Mouse (Mus musculus) layer of hippocampus, postnatal 14 days (tissue): ENCODE measurements at regions not wholly inside any gene's neighbourhood (a gene's known extent, or its start where the extent isn't known, plus 50 kb on each side); places are given as distances from the start of the nearest gene placed in this dataset.
"Not testable (repeated sequence)": the region's sequence is repeated elsewhere in the genome, so short reads cannot be mapped to it uniquely, and the experiment has no call there.

ENCODE experiments used
- DNase-seq, 2 experiments: peaks; one replicate each; pipeline ENCODE4 v3.0.0; 2021 to 2022; ENCODE audit warnings: low spot score in 2 of 2, mixed read lengths in 1 of 2

DNA sequence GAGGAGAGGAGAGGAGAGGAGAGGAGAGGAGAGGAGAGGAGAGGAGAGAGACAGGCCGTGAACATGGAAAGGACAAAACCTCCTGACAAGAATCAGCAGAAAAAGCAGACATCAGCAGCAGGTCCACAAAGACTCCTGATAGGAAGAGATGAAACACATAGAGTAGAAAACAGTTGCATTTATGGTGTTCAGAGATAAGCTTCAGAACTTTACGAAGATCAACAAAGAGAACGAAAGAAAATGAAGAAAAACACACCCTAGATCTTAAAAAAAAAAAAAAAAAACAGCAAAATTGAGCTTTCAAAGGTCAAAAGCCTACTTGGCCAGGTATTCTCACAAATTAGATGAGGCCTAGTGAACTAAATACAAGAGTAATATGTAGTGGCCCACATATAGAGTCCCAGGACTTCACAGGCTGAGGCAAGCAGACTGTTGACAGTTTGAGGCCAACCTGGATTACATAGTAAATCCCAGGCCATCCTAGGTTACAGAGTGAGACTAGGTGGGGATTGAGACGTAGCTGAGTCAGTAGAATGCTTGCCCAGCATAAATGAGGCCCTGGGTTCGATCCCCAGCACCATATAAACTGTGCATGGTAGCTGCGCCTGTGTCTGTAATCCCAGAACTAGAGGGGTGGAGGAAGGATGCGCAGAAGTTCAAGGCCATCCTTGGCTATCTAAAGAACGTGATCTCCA, 111.6 kb upstream of the Klf3 start:
- DNase-seq: no peak

DNA sequence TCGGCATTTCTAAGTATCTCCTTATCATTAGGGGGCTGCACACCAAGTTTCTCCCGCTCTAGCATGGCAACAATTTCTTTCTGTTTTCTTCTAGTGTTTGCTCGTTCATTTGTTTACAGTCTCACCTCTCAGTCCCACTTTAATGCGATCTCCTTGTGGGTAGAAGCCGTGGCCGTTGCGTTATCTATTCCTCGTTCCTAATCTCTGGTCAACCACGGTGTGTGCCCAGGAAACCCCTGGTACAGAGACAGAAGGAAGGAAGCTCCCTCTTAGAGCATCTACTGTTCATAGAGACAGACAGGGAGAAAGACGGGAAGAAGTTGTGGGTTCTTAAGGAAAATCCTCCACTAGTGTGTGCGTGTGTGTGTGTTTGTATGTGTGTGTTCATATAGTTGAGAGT, 110.9 kb upstream of the Klf3 start:
- no peak for DNase-seq

DNA sequence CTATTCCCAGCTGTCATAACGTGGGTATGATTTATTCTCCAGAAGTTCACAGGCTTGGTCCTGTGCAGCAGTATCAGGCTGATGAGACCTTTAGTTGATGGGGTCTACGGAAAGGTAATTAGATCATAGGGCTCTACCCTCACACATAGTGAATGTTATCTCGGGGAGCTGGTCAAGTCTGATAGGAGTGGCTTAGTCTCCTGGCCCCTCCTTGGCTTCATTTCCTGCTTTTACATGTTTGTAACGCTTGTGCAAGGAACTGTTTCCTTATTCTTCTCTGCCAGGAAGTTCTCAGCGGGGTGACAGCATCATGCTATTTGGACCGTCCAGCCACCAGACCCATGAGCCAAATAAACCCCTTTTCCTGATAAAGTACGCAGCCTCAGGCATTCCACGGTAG, 109.6 kb upstream of the Klf3 start:
- DNase-seq: no peak

DNA sequence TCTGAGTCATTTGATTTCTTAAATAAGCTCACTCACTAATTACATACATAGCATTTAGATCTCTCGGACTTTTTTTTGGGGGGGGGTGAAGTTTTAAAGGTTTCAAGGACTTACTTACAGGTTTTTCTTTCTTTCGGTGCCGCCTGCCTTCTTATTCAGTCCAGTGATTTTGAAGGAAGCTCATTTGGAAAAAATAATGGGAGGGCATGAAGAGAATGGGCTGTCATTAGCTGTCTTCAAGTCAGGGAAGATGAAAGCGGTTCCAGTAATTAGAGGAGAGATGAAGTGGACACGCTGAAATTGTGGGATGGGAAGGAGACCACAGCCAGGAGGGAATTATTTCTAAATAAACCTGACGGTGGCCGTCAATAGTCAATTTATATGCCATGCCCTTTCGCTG, 108.6 kb upstream of the Klf3 start:
- DNase-seq: no peak

DNA sequence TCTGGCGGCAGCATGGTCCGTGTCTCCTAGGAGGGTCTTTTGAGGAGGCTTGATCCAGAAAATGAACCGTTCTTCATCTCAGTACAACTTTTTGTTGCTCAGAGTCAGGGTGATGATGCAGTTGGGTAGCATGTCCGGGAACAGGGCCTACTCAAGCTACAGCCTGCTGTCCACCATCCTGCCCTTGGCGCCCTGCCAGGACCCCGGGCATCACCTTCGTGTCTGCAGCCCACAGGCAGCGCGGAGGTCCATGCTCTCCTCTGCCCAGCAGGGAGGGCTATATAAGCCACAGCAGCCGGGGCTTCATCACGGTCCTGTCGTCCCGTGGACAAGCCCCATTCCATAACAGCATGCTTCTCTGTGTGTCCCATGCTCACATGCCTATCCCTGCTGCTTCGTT, 107.1 kb upstream of the Klf3 start:
- no peak for DNase-seq

DNA sequence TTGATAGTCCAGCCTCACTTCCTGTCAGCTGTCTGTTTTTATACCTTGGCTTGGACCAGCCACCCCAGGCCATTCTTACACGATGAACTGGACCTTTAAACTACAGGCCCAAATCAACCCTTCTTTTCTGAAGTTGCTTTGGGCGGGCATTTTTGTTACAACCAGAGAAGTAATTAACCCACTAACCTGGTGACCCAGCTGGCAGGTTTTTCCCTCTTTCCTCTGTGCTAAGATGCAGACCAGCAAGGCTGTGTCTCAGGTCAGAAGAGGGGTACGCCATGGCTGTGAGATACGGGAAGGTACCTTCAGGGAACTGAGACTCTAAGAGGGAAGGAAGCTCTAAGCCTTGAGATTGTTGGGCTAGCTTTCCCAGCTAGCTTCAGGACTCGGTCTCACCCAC, 105.7 kb upstream of the Klf3 start:
- no peak for DNase-seq

DNA sequence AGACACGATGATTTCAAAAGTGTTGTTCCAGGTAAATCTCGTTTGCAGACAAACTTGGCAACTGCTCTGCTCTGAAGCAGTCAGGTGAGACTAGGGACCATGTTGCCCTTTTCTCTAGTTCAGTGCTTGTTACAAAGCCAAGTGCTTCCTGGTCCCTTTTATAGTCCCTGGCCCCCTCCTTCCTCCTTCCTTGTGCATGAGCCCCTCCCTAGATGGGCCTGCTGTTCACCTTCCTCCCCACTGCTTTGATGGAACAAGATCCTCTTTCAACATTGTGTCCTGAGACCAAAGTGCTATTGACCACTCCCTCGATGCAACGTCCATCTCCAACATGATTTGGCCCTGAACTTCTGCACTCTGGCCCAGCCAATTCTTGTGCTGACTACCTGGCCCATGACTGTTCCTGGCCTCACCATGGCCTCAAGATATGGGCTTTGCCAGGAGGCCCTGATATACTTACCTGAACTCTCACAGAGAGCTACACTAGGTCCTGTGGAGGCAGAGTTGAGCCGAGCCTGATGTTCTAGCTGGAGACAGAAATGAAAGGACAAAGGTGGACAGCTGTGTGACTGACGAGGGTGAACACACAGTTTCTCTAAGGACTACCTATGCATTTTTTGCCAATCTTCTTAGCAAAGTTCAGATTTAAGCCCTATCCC, 104.6 kb upstream of the Klf3 start:
- no peak for DNase-seq

DNA sequence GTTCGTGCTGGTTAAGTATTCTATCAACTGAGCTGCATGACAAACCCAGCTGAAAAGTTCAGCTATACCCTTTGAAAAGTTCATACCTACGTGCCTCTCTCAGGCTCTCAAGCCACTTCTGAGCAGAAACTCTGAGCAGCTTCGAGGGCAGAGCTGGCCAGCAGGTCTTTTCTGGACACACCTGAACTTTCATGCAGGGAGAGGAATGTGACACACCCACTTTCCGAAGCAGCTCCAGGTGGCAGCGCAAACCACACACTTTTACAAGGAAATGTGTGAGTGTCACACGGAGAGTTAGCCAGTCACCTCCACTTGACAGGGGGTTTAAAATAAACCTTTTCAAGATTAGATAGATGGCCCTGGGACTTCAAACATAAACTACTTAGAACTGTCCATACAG, 103.2 kb upstream of the Klf3 start:
- DNase-seq: no peak

DNA sequence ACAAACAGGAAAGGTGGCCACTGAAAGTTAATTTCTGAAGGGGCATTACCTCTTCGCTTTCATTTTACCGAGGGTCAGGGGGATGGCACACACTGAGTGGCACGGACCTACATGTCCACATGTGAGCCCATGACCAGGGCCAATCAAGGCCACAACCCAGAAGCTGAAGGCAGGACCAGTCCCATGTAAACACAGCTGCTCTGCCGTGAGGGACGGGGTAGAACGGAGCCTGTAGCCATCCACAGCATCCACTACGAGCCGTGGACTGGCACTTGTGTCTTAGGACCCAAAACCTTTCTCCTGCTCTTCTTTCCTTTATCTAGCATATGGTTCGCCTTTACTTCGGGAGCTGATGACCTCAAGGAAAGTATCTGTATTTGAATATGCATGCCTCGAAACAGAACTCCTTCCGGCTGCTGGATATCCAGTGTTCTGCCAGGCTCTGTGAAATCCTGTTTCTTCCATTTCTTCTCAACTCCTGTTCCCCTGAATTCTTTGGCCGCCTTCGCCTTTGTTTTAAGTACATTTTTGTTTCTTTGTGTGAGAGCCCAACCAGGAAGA, 101.9 kb upstream of the Klf3 start:
- no peak for DNase-seq

DNA sequence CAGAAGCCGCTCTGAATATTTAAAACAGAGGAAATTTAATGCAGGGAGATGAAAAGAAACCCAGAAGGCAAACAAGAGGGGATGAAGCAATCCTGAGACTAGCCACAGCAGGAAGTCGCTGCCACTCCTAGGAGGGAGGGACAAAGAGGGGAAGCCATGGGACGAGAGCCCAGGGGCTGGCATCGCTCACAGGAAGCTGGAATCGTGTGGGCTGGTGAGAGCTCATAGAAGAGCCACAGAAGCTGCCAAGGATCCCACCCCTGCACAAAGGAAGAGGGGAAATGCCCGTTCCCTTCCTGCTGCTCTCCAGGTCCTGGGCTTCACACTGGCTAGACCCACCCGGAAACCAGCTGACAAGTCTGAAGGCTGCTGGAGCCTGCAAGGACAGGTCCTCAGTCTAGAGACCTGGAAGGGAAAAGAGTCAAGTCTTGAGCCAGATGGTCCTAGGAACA, 101.4 kb upstream of the Klf3 start:
- peak; percentile 76 to 84 for DNase-seq

DNA sequence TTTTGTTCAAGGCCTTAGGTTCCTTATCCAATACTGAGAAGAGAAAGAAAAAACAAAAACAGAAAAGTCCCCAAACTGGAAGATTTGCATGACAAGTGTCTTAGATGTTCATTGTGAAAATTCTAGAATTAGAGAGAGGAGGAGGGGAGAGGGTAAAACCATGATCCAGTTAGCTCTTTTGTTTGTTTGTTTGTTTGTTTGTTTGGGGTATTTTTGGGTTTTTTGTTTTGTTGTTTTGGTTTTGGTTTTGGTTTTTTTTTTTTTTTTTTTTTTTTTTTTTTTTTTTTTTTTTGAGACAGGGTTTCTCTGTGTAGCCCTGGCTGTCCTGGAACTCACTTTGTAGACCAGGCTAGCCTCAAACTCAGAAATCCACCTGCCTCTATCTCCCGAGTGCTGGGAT, 100.8 kb upstream of the Klf3 start:
- not testable (repeated sequence) for DNase-seq

DNA sequence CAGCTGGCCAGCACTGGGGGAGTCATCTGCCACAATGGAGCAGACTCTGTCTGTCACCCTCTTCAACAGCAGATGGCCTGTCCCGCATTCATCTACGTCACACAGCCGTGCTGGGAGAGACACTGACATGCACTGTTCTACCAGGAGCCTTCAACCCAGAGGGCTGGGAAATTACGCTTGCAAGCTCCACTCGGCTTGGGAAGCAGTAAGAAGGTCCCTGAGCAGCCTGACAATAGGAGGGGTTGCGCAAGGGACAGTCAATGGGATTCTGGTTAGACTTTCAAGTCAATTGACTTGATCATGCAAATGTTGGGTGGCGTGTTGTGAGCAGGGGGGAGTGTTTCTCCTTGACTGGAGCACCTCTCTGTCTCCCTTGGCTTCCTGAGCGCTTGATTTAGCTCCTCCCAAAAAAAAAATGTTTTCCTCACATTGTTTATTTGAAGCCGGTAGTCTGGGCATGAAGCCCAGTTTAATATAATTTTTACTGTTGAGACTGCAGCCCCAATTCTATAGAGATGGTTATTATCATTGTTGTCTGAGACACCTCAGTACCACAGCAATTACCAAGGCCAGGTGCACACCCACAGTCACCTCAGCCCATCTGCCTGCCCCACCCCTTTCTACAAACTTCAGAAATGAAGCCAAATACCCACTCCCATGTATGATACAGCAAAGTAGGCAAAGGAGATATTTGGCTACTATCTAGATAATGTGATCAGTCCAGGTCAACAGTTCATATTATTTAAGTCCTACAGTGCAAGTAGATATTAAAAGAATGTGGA, 99.9 kb upstream of the Klf3 start:
- peak; percentile 73 to 83 for DNase-seq

DNA sequence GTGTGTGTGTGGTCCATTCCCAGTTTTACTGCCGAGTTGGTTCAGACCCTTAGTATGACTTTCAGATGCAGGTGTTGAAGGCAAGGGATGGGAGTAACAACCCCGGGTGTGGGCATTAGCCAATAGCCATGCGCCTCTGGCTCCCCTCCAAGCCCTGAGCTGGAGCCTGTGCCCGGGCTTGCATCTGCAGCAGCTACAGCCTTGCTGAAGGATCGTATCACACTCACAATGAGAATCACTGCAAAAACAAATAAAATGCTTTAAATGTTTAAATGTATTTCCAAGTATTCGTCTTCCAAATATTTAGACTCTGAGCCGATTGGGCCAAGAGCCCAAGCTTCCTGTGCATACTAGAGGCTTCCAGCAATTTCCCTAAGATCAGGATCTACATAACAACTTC, 99.0 kb upstream of the Klf3 start:
- DNase-seq: peak; percentile 34 to 58

DNA sequence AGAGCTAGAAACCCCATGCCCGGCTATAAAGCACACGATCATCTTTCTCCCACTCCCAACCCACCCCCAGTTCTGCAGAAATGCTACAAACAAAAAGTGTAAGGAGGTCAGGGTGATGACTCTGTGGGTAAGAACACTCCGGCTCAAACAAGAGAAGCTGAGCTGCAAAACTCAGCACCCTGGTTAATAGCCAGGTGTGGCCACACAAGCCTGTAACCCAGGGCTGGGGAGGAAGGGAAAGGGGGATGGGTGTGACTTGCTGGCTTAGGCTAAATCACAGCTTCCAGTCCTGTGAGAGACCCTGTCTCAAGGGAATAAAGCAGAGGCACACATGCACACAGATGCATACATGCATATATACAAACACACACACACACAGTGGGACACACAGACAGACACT, 96.6 kb upstream of the Klf3 start:
- no peak for DNase-seq

DNA sequence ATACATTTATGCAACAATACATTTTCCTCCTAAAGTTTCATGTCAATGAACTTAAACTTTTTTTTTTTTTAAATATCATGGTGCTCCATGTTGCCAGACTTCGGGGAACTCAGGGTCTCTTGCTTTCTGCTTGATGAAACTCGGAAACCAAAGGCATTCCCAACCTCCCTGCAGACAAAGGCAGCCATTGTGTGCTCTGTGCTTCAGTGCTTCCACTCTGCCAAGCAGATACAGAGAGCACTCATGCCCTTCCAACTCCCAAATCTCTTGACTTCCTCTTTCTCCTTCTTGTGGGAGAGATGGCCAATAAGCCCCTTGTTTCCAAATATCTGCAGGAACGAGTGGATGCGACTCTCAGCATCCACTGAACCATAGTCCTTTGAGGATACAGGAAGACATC, 94.0 kb upstream of the Klf3 start:
- DNase-seq: no peak

DNA sequence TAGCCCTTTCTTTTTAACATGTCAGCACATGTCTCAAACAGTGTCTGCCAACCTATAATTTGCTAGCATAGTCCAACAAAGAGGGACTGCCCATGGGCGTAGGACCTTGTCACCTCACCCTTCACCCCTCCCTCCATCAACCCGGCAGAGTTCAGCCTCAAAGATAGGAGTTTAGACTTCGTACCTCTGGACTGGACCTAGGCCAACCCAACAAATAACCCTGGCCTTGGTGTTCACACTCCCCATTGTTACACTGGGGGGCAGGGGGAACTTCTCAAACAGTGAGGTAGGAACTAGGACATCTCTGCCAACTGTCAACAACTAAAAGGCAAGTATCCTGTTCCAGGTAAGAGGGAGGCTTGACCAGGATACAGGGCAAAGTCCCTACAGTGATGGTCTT, 93.0 kb upstream of the Klf3 start:
- no peak for DNase-seq

DNA sequence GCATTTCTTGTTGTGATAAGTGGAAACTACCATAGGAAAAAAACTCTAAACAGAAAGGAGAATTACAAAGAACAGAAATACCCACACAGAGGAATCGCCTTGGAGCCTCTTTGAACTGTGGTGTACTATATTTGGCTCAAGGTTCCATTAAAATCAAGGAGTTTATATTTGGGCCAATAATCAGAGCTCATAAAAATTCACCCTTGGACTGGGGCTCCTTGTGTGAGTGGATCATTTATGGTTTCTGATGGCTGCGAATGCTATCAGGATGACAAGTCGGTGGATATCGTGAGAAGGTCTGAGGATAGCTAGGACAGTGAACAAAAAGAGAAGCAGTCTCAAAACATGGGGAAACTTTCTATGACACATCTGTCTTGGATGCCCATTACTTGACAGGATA, 92.2 kb upstream of the Klf3 start:
- DNase-seq: no peak

DNA sequence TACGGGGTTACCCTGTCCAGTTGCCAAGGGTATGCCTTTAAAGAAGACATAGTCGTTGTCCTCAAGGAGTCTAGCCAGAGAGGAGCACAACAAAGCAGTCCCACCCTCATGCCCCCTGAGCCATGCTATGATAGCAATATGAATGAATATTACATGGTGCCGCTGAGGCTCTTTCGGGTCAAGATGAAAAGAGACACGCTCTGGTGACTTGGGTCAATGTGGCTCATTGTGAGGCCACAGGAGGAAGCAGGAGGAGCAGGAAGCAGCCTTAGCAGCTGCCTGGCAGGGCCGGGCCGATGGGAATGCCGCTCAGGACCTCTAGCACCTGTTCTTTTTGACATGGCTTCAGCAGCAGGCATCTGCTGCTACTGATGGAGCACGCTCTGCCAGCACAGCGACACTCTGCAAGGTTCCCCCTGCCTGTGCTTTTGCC, 89.0 kb upstream of the Klf3 start:
- DNase-seq: no peak

DNA sequence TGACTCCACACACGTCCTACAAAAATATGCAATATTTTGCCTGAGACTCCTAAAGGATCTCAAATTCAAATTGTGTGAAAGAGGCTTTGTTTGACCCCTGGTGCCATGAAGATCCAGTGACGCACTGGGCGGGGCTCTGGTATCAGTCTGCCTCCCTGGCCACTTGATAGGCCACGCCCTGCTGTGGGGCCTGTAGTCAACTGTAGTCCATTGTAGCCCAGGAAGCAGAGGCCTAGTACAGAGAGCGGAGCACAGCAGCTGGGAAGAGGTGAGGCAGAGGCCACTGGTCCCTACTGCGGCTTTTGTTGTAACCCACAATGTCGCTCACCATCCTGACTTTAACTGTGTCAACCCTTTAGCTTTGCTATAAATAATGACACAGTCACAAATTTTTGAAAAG, 88.5 kb upstream of the Klf3 start:
- DNase-seq: no peak

DNA sequence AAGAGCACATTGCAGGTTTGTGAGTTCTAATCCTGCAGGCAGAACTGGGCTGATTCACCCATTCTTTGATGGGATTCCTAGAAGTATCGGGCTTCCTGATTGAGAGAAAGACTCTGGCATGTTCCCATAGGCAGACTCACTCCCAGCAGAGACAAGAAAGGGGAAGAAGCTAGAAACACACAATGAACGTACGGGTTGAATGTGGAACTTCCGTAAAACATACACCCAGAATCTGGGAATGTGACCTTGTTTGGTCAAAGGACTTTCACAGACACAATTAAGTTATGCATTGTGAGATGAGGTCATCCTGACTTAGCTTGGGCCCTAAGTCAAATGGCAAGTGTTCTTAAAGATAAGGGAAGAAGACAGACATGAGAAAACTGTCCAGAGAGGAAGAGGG, 86.6 kb upstream of the Klf3 start:
- DNase-seq: no peak

DNA sequence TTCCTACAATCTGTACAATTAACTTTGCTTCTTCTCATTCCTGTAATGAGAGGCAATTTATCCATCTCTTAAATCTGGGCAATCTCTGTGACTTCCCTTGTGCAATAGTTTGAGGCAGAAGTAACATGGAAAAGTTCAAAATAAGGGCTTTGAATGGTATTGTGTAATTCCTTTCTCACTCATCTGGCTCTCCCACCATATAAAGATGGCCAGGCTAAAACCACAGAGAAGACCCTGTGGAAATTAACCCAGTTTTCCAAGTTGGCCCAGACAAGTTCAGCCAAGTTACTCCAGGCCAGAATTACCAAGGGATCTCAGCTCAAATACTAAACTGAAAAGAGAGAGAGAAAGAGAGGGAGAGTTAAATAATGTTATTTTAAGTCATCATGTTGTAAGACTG, 81.0 kb upstream of the Klf3 start:
- no peak for DNase-seq

DNA sequence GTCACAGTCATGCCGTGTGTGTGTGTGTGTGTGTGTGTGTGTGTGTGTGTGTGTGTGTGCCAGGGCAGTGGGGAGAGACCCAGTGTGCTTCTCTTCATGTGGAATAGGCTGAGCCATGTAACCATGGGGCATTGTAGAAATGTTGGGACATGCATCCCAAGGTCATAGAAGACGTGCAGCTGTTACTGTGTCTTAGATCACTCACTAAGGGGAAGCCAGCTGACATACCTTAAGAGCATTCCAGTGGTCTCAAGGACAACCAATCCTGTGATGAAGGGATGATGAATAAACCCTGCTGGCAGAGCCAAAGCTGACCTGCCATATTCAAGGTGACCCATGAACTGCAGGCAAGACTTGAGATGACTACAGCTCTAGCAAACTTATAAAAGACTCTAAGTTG, 75.3 kb upstream of the Klf3 start:
- DNase-seq: no peak
